Mouse (Mus musculus): ENCODE measurements around the gene Cbln3.

The Cbln3 gene

GRCm38 (mm10) chr14:55880982-55881381 is 3.2 kb downstream of the Cbln3 start:
- 88% methylated on average over 8 of the region's 8 CpGs for WGBS

DNA sequence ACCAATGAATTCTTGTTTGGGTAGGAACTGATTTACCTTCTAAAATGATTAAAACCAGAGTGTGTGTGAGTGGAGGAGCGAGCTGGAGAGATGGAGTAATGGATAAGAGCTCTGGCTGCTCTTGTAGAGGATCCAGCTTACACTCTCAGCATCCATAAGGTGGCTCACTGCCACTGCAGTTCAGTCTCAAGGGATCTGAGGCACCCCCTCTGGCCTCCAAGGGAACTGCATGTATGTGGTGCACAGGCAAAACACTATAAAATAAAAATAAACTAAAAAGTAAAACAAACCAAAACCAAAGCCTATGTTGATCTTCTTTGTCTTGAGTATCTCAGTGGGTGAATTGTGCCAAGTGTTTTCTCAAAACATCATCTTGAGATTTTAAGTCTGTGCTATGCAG is 4.6 kb downstream of the Cbln3 start:
- WGBS, result 50% methylated on average over 1 of the region's 1 CpGs

- WGBS, result 33% methylated on average over 7 of the region's 7 CpGs
These were observed 5.8 kb downstream of the Cbln3 start for GRCm38 (mm10) chr14:55878316-55878940.

GRCm38 (mm10) chr14:55877469-55878315 is 6.5 kb downstream of the Cbln3 start:
- WGBS, result 27% methylated on average over 14 of the region's 14 CpGs

GRCm38 (mm10) chr14:55873714-55874683 is 10.2 kb downstream of the Cbln3 start:
- 13% methylated on average over 30 of the region's 30 CpGs for WGBS

DNA sequence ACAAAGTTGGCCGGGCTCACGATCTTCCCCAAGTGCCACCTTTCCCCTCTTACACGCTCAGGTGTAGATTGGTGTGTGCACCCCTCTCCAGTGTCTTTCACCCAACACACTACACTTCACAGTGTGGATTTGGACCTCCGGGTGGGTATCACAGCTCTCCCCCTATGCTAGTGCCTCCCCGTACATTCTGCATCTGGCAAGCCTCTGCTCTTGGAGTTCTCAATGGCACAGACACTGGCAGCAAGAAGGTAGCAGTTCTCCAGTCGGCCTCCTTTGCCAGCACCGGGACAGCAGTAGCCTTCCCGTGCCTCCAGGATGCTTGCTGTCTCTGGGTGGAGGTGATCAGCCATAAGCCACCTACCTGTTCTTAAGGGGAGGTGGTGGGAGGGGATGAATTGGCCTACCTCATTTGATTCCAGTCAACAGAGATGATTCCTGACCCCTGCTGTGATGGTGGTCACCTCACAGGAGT is 10.9 kb downstream of the Cbln3 start:
- 80% methylated on average over 8 of the region's 8 CpGs for WGBS

- 92% methylated on average over 17 of the region's 17 CpGs for WGBS
These were observed 11.6 kb downstream of the Cbln3 start for GRCm38 (mm10) chr14:55872551-55872950.

GRCm38 (mm10) chr14:55872039-55872438 is 12.2 kb downstream of the Cbln3 start:
- WGBS, result 89% methylated on average over 12 of the region's 12 CpGs

- WGBS, result 95% methylated on average over 6 of the region's 6 CpGs
These were observed 14.7 kb downstream of the Cbln3 start for GRCm38 (mm10) chr14:55869538-55869937.

GRCm38 (mm10) chr14:55868230-55869026 is 15.8 kb downstream of the Cbln3 start:
- WGBS, result 88% methylated on average over 14 of the region's 14 CpGs

- WGBS, result 36% methylated on average over 4 of the region's 4 CpGs
These were observed 17.2 kb downstream of the Cbln3 start for GRCm38 (mm10) chr14:55866962-55867361.

- 43% methylated on average over 7 of the region's 7 CpGs for WGBS
These were observed 20.4 kb downstream of the Cbln3 start for GRCm38 (mm10) chr14:55863773-55864172.

- 95% methylated on average over 10 of the region's 10 CpGs for WGBS
These were observed 21.2 kb downstream of the Cbln3 start for GRCm38 (mm10) chr14:55862970-55863369.

- WGBS, result 84% methylated on average over 6 of the region's 6 CpGs
These were observed 22.0 kb downstream of the Cbln3 start for GRCm38 (mm10) chr14:55862186-55862585.

DNA sequence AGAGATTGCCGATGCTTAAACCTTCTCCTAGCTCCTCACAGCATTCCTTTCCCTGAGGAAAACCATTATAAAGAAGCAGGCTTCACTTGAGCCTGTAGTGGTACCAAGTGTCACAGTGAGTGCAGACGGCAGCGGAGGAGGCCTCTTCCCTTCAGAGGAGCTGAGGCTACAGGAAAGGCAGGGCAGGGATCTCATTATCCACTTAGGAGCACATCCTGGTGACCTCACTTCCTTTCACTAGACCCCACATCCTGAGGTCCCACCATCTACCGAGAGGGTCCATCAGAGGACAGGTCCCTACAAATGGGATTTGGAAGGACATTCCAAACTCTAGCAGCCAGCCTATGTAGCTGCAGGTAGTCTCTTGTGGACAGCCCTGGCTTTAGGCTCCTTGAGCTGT is 26.6 kb downstream of the Cbln3 start:
- 75% methylated on average over 4 of the region's 4 CpGs for WGBS

DNA sequence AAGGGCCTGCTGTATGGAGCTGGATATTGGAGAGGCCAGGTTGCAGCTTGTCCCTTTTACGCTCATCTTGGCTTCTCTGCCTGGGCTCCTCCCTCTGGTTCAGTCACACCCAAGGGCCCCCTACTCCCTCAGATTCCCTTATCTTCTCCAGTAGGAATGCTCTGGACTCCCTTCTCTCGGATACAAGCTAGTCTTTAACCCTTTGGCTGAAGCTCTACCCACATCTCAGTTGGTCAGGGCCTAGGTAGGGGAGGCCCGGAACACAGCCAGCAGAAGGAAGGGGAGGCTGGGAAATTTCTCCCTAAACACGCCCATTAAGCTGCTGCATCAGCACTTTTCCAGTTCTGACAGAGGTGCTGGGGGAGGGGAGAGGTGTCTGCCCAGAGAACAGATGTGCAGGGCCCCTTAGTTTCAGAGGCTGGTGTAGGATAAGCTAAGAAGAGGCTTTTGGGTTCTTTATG is 29.1 kb downstream of the Cbln3 start:
- WGBS, result 52% methylated on average over 4 of the region's 4 CpGs

GRCm38 (mm10) chr14:55854406-55855100 is 29.6 kb downstream of the Cbln3 start:
- WGBS, result 24% methylated on average over 9 of the region's 9 CpGs

GRCm38 (mm10) chr14:55853621-55854285 is 30.4 kb downstream of the Cbln3 start, which contains the start of gene Nynrin:
Gene Nynrin (plus strand): TSS chr14:55854010.
- 4% methylated on average over 33 of the region's 33 CpGs for WGBS

Data from cerebral cortex, adult 2 months (tissue).